Comparison of ENCODE assay signal across 26 mouse cellular contexts in genomic region chr6:143367804-143368203, GRCm38 (mm10).
DNase-seq lines count a peak whose midpoint lies in the region; ATAC-seq and TF ChIP-seq lines count a peak whose summit lies in the region.
"Had no signal": no experiment of that assay in that cellular context is flagged by ENCODE, and none has a peak within 500 bp of the region (broad histone marks: within the 10 kb centered on the region; RNA-seq: fewer than 3 reads in every experiment).

No protein-coding gene starts in this region.

- no peak for DNase-seq in heart, postnatal 14 days
- no peak for DNase-seq in lung, adult 2 months
- peak; percentile 53 for DNase-seq in lung, postnatal 0 days (ENCODE audit: low spot score)
- DNase-seq in retina, embryonic 14.5 days (ENCODE audit: low spot score) = peak; percentile 16
- no peak for DNase-seq in gastrocnemius, postnatal 4 days (ENCODE audit: low spot score in 2 of 2)
- DNase-seq: adrenal gland, postnatal 14 days; cerebellum, adult 18-20 months; cerebellum, postnatal 25 days; embryo, embryonic 11 days; gastrocnemius, postnatal 25 days; kidney, adult 2 months; kidney, postnatal 14 days; layer of hippocampus, postnatal 36 days; liver, embryonic 13.5 days; spleen, adult 18-20 months; thymus, adult 18-20 months; thymus, postnatal 4 days had no signal

- ATAC-seq in heart, embryonic 12.5 days (ENCODE audit: insufficient number of reproducible peaks, low FRiP score) = no peak
- ATAC-seq in lung, embryonic 15.5 days (ENCODE audit: borderline replicate concordance, extremely low read depth, low FRiP score, low TSS enrichment) = peak; percentile 85
- peak; percentile 77 for ATAC-seq in lung, postnatal 0 days
- ATAC-seq: forebrain, embryonic 16.5 days; inflammation-experienced regulatory T-cells, adult 6 months had no signal

- intact Hi-C loops in heart, postnatal 14 days (cut with DNase I) = no loop called here

- H3K9me3 ChIP-seq in heart, embryonic 12.5 days (replicated peaks) = 0 out of 2 replicates have a peak, but pooled peaks cover 3% of the 10 kb centered on the region
- H3K9me3 ChIP-seq in lung, embryonic 15.5 days = no peaks in the 10 kb centered on the region
- no peaks in the 10 kb centered on the region for H3K9me3 ChIP-seq in lung, postnatal 0 days (ENCODE audit: low read length)
- H3K9me3 ChIP-seq: embryonic facial prominence, embryonic 15.5 days; limb, embryonic 13.5 days; neural tube, embryonic 13.5 days had no signal

- peak overlapping the region; percentile 42 for H3K4me2 ChIP-seq in heart, embryonic 12.5 days
- H3K4me2 ChIP-seq in lung, embryonic 15.5 days = no peak overlapping the region
- no peak overlapping the region for H3K4me2 ChIP-seq in lung, postnatal 0 days (replicated peaks; ENCODE audit: low read depth, low read length)
- H3K4me2 ChIP-seq: embryonic facial prominence, embryonic 15.5 days; limb, embryonic 13.5 days; liver, embryonic 13.5 days; neural tube, embryonic 13.5 days had no signal

- no peak for TF ChIP-seq EP300 in lung, postnatal 0 days (IDR thresholded peaks at IDR 0.05)

- peaks cover 15% of the 10 kb centered on the region for H3K4me1 ChIP-seq in heart, embryonic 12.5 days (replicated peaks)
- peaks cover 19% of the 10 kb centered on the region for H3K4me1 ChIP-seq in lung, embryonic 15.5 days
- no peaks in the 10 kb centered on the region for H3K4me1 ChIP-seq in lung, adult 2 months (ENCODE audit: control insufficient read depth, insufficient read depth, low read length)
- H3K4me1 ChIP-seq in lung, postnatal 0 days (ENCODE audit: insufficient read depth, low read depth, low read length) = peaks cover 5% of the 10 kb centered on the region; the same call in 1 of the 2 replicates
- H3K4me1 ChIP-seq: embryonic facial prominence, embryonic 15.5 days; limb, embryonic 13.5 days; liver, embryonic 13.5 days had no signal

- no peaks in the 10 kb centered on the region for H3K36me3 ChIP-seq in heart, embryonic 12.5 days
- H3K36me3 ChIP-seq in lung, embryonic 15.5 days = no peaks in the 10 kb centered on the region
- no peaks in the 10 kb centered on the region for H3K36me3 ChIP-seq in lung, postnatal 0 days (ENCODE audit: insufficient read depth, low read length)
- H3K36me3 ChIP-seq: embryonic facial prominence, embryonic 15.5 days; limb, embryonic 13.5 days; liver, embryonic 13.5 days; neural tube, embryonic 13.5 days had no signal

- 40% methylated on average over 3 of the region's 3 CpGs for WGBS in heart, embryonic 12.5 days
- 36% methylated on average over 3 of the region's 3 CpGs for WGBS in lung, embryonic 15.5 days
- WGBS in lung, adult 2 months = 60% methylated on average over 3 of the region's 3 CpGs
- 45% methylated on average over 3 of the region's 3 CpGs for WGBS in lung, postnatal 0 days

- TF ChIP-seq POLR2A in lung, adult 2 months (IDR thresholded peaks at IDR 0.05; ENCODE audit: borderline replicate concordance, extremely low read depth, low read depth, low read length) = no peak

- no peak overlapping the region for H3K9ac ChIP-seq in heart, embryonic 12.5 days
- no peak overlapping the region for H3K9ac ChIP-seq in lung, embryonic 15.5 days
- H3K9ac ChIP-seq in lung, postnatal 0 days (replicated peaks; ENCODE audit: low read depth) = no peak overlapping the region
- H3K9ac ChIP-seq: embryonic facial prominence, embryonic 15.5 days; limb, embryonic 13.5 days; liver, embryonic 13.5 days; neural tube, embryonic 13.5 days had no signal

- TF ChIP-seq CTCF in lung, adult 2 months (IDR thresholded peaks at IDR 0.05; ENCODE audit: insufficient read depth, low read length) = no peak
- no peak for TF ChIP-seq CTCF in lung, postnatal 0 days (IDR thresholded peaks at IDR 0.05)

- peak overlapping the region; percentile 82 for H3K27ac ChIP-seq in heart, embryonic 12.5 days (ENCODE audit: poor library complexity, severe bottlenecking)
- H3K27ac ChIP-seq in lung, embryonic 15.5 days = peak overlapping the region; percentile 31; the same call in 1 of the 2 replicates
- H3K27ac ChIP-seq in lung, postnatal 0 days (ENCODE audit: low read length) = no peak overlapping the region
- H3K27ac ChIP-seq: embryonic facial prominence, embryonic 15.5 days; layer of hippocampus, adult 2 months; limb, embryonic 13.5 days; liver, embryonic 13.5 days; neural tube, embryonic 13.5 days had no signal

- no peak overlapping the region for H3K4me3 ChIP-seq in heart, embryonic 12.5 days
- no peak overlapping the region for H3K4me3 ChIP-seq in lung, embryonic 15.5 days
- no peak overlapping the region for H3K4me3 ChIP-seq in lung, adult 2 months (replicated peaks; ENCODE audit: extremely low read depth, low read depth, low read length)
- no peak overlapping the region for H3K4me3 ChIP-seq in lung, postnatal 0 days (ENCODE audit: low read depth, low read length)
- H3K4me3 ChIP-seq: embryonic facial prominence, embryonic 15.5 days; layer of hippocampus, adult 2 months; limb, embryonic 13.5 days; liver, embryonic 13.5 days; neural tube, embryonic 13.5 days had no signal

- no peaks in the 10 kb centered on the region for H3K27me3 ChIP-seq in heart, embryonic 12.5 days (replicated peaks)
- H3K27me3 ChIP-seq in lung, embryonic 15.5 days = no peaks in the 10 kb centered on the region
- H3K27me3 ChIP-seq in lung, postnatal 0 days (replicated peaks; ENCODE audit: insufficient read depth, low read length) = no peaks in the 10 kb centered on the region
- H3K27me3 ChIP-seq: CH12.LX; embryonic facial prominence, embryonic 15.5 days; limb, embryonic 13.5 days; liver, embryonic 13.5 days; neural tube, embryonic 13.5 days had no signal

Comparison
In these comparisons a context has a peak if more than half of its experiments do, and no peak if none do; other contexts are left out.
1. DNase-seq: peak in lung, postnatal 0 days (single experiment) and retina, embryonic 14.5 days (single experiment); none in heart, postnatal 14 days (0 of 2), lung, adult 2 months (single experiment) and gastrocnemius, postnatal 4 days (0 of 2).